Mouse (Mus musculus): Measurements from ENCODE around the gene Lifr. TPM values are rescaled to one million over a fixed set of nuclear protein-coding genes. Genes with fewer than 3 reads are reported as not detected.

The Lifr gene
- 13.1 and 21.0 TPM in 2 replicates for polyA plus RNA-seq (2015; fragmentation: Nextera tagmentation; extraction: Ambion mirVana)

DNA sequence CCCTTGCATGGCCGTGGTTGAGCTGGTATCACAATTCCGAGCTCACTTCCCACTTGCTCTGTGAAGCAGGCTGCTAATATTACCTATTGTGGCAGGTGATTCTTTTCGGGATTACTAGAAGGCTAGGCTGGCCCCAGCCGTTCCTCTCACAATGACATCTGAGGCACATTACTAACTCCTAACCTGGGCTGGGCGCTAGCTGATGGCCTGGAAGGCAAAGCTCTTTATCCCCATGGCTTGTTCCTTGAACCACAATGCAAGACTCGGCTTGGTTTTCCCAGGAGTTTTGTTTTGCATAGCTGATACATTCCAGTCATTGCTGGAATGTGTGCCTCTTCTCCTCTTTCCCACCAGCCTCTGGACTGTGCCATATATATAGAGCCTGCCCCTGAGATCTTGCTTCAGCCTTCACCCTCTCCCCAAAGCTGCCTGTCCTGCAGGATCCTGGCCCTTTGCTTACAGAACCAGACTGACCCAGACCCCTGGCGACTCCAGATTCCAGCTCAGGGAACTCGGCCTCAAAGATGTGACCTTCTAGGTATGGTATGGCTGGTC lies at the start of gene Lifr:
TSS of gene Lifr (plus strand) at position 404 of the 555 bp plus-strand sequence.

Other genes starting within 250 kb of the Lifr start
- 4.3 and 5.8 TPM in 2 replicates for gene Osmr, start 215.6 kb upstream of the Lifr start, polyA plus RNA-seq (2015; fragmentation: Nextera tagmentation; extraction: Ambion mirVana)